Mouse (Mus musculus) gastrocnemius, postnatal 4 days (tissue): ENCODE measurements around the gene Nfkb2. TPM values are rescaled to one million over a fixed set of nuclear protein-coding genes. Genes with fewer than 3 reads are reported as not detected.

Experiments used
- DNase-seq, 2 experiments: peaks; one replicate each; pipeline ENCODE4 v3.0.0; 2021 to 2022; ENCODE audit warnings: low spot score in 2 of 2, mixed read lengths in 2 of 2
- microRNA-seq: library from miRNA; unstranded; fragments of <30 nt; microRNA quantifications from one replicate; pipeline ENCODE4 v1.2.0, GENCODE M21; 2021
- total RNA-seq, 2 experiments: library from RNA; stranded (reverse); gene quantifications; 2 replicates each; pipeline ENCODE4 v1.2.3; 2021

Gene Nfkb2
- total RNA-seq, 2 experiments from 2014 or later = 19.0 to 20.2 TPM

- no peak for DNase-seq
Measured at GRCm38 (mm10) chr19:46338942-46339286, 34.8 kb downstream of the Nfkb2 start.

- DNase-seq = no peak
Measured at GRCm38 (mm10) chr19:46339287-46339971, 35.3 kb downstream of the Nfkb2 start.

GRCm38 (mm10) chr19:46344710-46345419, 40.7 kb downstream of the Nfkb2 start:
- DNase-seq = no peak

- DNase-seq = no peak
Measured at GRCm38 (mm10) chr19:46347146-46347545, 43.0 kb downstream of the Nfkb2 start.

GRCm38 (mm10) chr19:46347936-46348668, 44.0 kb downstream of the Nfkb2 start:
- DNase-seq = no peak

- DNase-seq = peak; percentile 76 to 80
Measured at GRCm38 (mm10) chr19:46348761-46349458, 44.8 kb downstream of the Nfkb2 start.

GRCm38 (mm10) chr19:46349550-46349949, 45.4 kb downstream of the Nfkb2 start:
- no peak for DNase-seq

GRCm38 (mm10) chr19:46350168-46350932, 46.2 kb downstream of the Nfkb2 start, which contains the start of gene 2310034G01Rik:
Gene 2310034G01Rik (minus strand): TSS chr19:46350302.
- DNase-seq = no peak

- DNase-seq = peak in 1 of 2 experiments; percentile 54
Measured at GRCm38 (mm10) chr19:46356701-46357138, 52.6 kb downstream of the Nfkb2 start.

- no peak for DNase-seq
Measured at GRCm38 (mm10) chr19:46357344-46358280, 53.5 kb downstream of the Nfkb2 start.

- no peak for DNase-seq
Measured at GRCm38 (mm10) chr19:46358381-46358780, 54.3 kb downstream of the Nfkb2 start.

Small RNA genes within 50 kb of the gene (microRNA-seq; reads per million reads assigned to microRNA genes)
- not detected for gene Mir146b

Other genes starting within 250 kb of the Nfkb2 start
- 10 to 100 TPM; 31.6 to 34.3 TPM for gene Nolc1, start 228.5 kb upstream of the Nfkb2 start, total RNA-seq
- gene Elovl3, start 172.4 kb upstream of the Nfkb2 start, total RNA-seq = not detected
- gene Pitx3, start 156.0 kb upstream of the Nfkb2 start, total RNA-seq = 10 to 100 TPM; 32.2 to 36.1 TPM
- gene Gbf1, start 151.8 kb upstream of the Nfkb2 start, total RNA-seq = 10 to 100 TPM; 76.4 to 86.9 TPM
- 1 to 10 TPM; 2.0 to 2.9 TPM for gene Psd, start 22.8 kb downstream of the Nfkb2 start, total RNA-seq
- 1 to 10 TPM; 4.4 to 5.1 TPM for gene Fbxl15, start 23.9 kb downstream of the Nfkb2 start, total RNA-seq
- 100 to 1,000 TPM; 106 to 120 TPM for gene Cuedc2, start 34.4 kb downstream of the Nfkb2 start, total RNA-seq
- gene Mfsd13a, start 36.8 kb downstream of the Nfkb2 start, total RNA-seq = 1 to 10 TPM; 1.7 to 2.5 TPM
- gene 2310034G01Rik, start 46.0 kb downstream of the Nfkb2 start, total RNA-seq = under 1 TPM; 0.59 to 0.70 TPM
- 10 to 100 TPM; 80.8 to 88.7 TPM for gene Actr1a, start 91.4 kb downstream of the Nfkb2 start, total RNA-seq
- gene Sufu, start 92.6 kb downstream of the Nfkb2 start, total RNA-seq = 10 to 100 TPM; 20.1 to 23.5 TPM
- 10 to 100 TPM; 40.4 to 41.4 TPM for gene Trim8, start 197.4 kb downstream of the Nfkb2 start, total RNA-seq